11 mouse cellular contexts compared by ENCODE assay signal in genomic region chr4:133159646-133160045, GRCm38 (mm10). TPM values are rescaled to one million over a fixed set of nuclear protein-coding genes. Genes with fewer than 3 reads are reported as not detected.
DNase-seq lines count a peak whose midpoint lies in the region; ATAC-seq and TF ChIP-seq lines count a peak whose summit lies in the region.
"Had no signal": no experiment of that assay in that cellular context is flagged by ENCODE, and none has a peak within 500 bp of the region (broad histone marks: within the 10 kb centered on the region; RNA-seq: fewer than 3 reads in every experiment).

No protein-coding gene starts in this region.

- DNase-seq in CH12.LX (ENCODE audit: extremely low read depth), result peak; percentile 92
- DNase-seq in adrenal gland, postnatal 14 days, result peak; percentile 51
- DNase-seq in monocyte, adult 2 months (ENCODE audit: low read depth in 1 of 2, low spot score in 2 of 2), result peak; percentile 32 to 59
- DNase-seq in kidney, postnatal 4 days, result no peak
- DNase-seq: right cerebral cortex, adult 18-20 months had no signal

- in situ Hi-C loops in CH12.LX (cut with MboI; ENCODE audit: low pct_ligation_motif_present, low pct_unique_long_range_greater_than_20kb, low sequenced_read_pairs), result no loop called here

- peaks cover 20% of the 10 kb centered on the region for H3K36me3 ChIP-seq in kidney, embryonic 15.5 days
- H3K36me3 ChIP-seq in kidney, embryonic 16.5 days (ENCODE audit: insufficient read depth, low read length), result no peaks in the 10 kb centered on the region; the same call in 1 of the 2 replicates
- H3K36me3 ChIP-seq in CH12.LX (replicated peaks in 1 of 2; ENCODE audit: control insufficient read depth in 1 of 2, insufficient read depth in 1 of 2, low read length in 1 of 2), result peaks cover 3 to 41% of the 10 kb centered on the region in 2 experiments

- TF ChIP-seq CTCF in CH12.LX (conservative IDR thresholded peaks at IDR 0.05 in 1 of 2, IDR thresholded peaks at IDR 0.05 in 1 of 2; ENCODE audit: low read depth in 2 of 2, low read length in 2 of 2), result no peak

- no peaks in the 10 kb centered on the region for H3K27me3 ChIP-seq in kidney, embryonic 15.5 days
- H3K27me3 ChIP-seq in kidney, embryonic 16.5 days (ENCODE audit: insufficient read depth, low read length), result no peaks in the 10 kb centered on the region
- H3K27me3 ChIP-seq in CH12.LX (replicated peaks), result no peaks in the 10 kb centered on the region
- H3K27me3 ChIP-seq: limb, embryonic 12.5 days; megakaryocyte, embryonic 14.5 days had no signal

- no peak overlapping the region for H3K4me3 ChIP-seq in kidney, embryonic 15.5 days (replicated peaks)
- no peak overlapping the region for H3K4me3 ChIP-seq in kidney, embryonic 16.5 days (ENCODE audit: low read length)
- H3K4me3 ChIP-seq in CH12.LX (replicated peaks in 1 of 3; ENCODE audit: low read depth in 2 of 3, low read length in 2 of 3, poor library complexity in 1 of 3), result peak overlapping the region; percentile 41 to 56 (median 43)
- H3K4me3 ChIP-seq: limb, embryonic 12.5 days had no signal

- H3K27ac ChIP-seq in kidney, embryonic 15.5 days, result peak overlapping the region; percentile 70
- H3K27ac ChIP-seq in kidney, embryonic 16.5 days (ENCODE audit: low read length), result no peak overlapping the region; the same call in 1 of the 2 replicates
- H3K27ac ChIP-seq in CH12.LX (ENCODE audit: insufficient read depth, low read depth), result peak overlapping the region; percentile 93
- H3K27ac ChIP-seq: limb, embryonic 12.5 days had no signal

- H3K4me1 ChIP-seq in kidney, embryonic 15.5 days, result peaks cover 39% of the 10 kb centered on the region
- H3K4me1 ChIP-seq in kidney, embryonic 16.5 days (ENCODE audit: insufficient read depth, low read length), result peaks cover 32% of the 10 kb centered on the region
- H3K4me1 ChIP-seq in CH12.LX (ENCODE audit: control insufficient read depth in 1 of 2, insufficient read depth in 2 of 2), result peaks cover 8 to 43% of the 10 kb centered on the region in 2 experiments
- H3K4me1 ChIP-seq: limb, embryonic 12.5 days had no signal

- TF ChIP-seq POLR2A in CH12.LX (IDR thresholded peaks at IDR 0.05; ENCODE audit: low read depth, low read length), result peak; percentile 30; the same call in 1 of the 2 replicates

- H3K9me3 ChIP-seq in kidney, embryonic 15.5 days (replicated peaks), result no peaks in the 10 kb centered on the region
- no peaks in the 10 kb centered on the region for H3K9me3 ChIP-seq in kidney, embryonic 16.5 days (ENCODE audit: low read length)
- peaks cover 6% of the 10 kb centered on the region for H3K9me3 ChIP-seq in CH12.LX (replicated peaks; ENCODE audit: low read length)
- H3K9me3 ChIP-seq: limb, embryonic 12.5 days; megakaryocyte, embryonic 14.5 days had no signal

- peak; percentile 48 for TF ChIP-seq EP300 in CH12.LX (IDR thresholded peaks at IDR 0.05; ENCODE audit: low read length)

- 58% methylated on average over 4 of the region's 4 CpGs for WGBS in kidney, embryonic 15.5 days
- 59% methylated on average over 4 of the region's 4 CpGs for WGBS in kidney, embryonic 16.5 days

- no peak for ATAC-seq in kidney, embryonic 15.5 days (replicated peaks; ENCODE audit: low FRiP score)
- no peak for ATAC-seq in kidney, embryonic 16.5 days (ENCODE audit: low FRiP score, low TSS enrichment)
- no peak for ATAC-seq in CD4-positive, CD25-positive, alpha-beta regulatory T cell, adult 4 months

- TF ChIP-seq RAD21 in CH12.LX (IDR thresholded peaks at IDR 0.05; ENCODE audit: low read depth, low read length), result no peak; the same call in none of the 2 replicates

- dilution Hi-C loops in CH12.LX (cut with MboI; ENCODE audit: extremely low pct_ligation_motif_present, extremely low pct_unique_long_range_greater_than_20kb, low sequenced_read_pairs), result no loop called here

- peaks cover 46% of the 10 kb centered on the region for H3K79me2 ChIP-seq in CH12.LX (replicated peaks; ENCODE audit: control insufficient read depth, extremely low read depth, insufficient read depth, poor library complexity, severe bottlenecking)

- no peak overlapping the region for H3K9ac ChIP-seq in kidney, embryonic 15.5 days
- no peak overlapping the region for H3K9ac ChIP-seq in kidney, embryonic 16.5 days (replicated peaks; ENCODE audit: low read length)
- H3K9ac ChIP-seq in CH12.LX (ENCODE audit: insufficient read depth, low read depth), result peak overlapping the region; percentile 81; the same call in 1 of the 2 replicates
- H3K9ac ChIP-seq: limb, embryonic 12.5 days had no signal

- no peak overlapping the region for H3K4me2 ChIP-seq in kidney, embryonic 15.5 days
- no peak overlapping the region for H3K4me2 ChIP-seq in kidney, embryonic 16.5 days (replicated peaks; ENCODE audit: low read depth, low read length)
- peak overlapping the region; percentile 60 for H3K4me2 ChIP-seq in CH12.LX (ENCODE audit: insufficient read depth, low read depth, poor library complexity, severe bottlenecking)
- H3K4me2 ChIP-seq: limb, embryonic 12.5 days had no signal

TF ChIP-seq in CH12.LX, 34 proteins besides CTCF, POLR2A, EP300 and RAD21:
- no peak for TF ChIP-seq TBP (conservative IDR thresholded peaks at IDR 0.05; ENCODE audit: low read depth, low read length)
- peak; percentile 45; the same call in 1 of the 2 replicates for TF ChIP-seq BHLHE40 (IDR thresholded peaks at IDR 0.05; ENCODE audit: low read depth, low read length)
- TF ChIP-seq IRF4 (IDR thresholded peaks at IDR 0.05; ENCODE audit: low read depth, low read length), result 0 out of 2 replicates have a peak, but pooled peaks have one; percentile 47
- TF ChIP-seq USF2 (conservative IDR thresholded peaks at IDR 0.05; ENCODE audit: low read depth, low read length), result no peak
- peak; percentile 70 for TF ChIP-seq ETS1 (conservative IDR thresholded peaks at IDR 0.05; ENCODE audit: low read depth, low read length)
- peak; percentile 5; the same call in 1 of the 2 replicates for TF ChIP-seq JUND (conservative IDR thresholded peaks at IDR 0.05; ENCODE audit: low read depth, low read length)
- TF ChIP-seq NRF1 (IDR thresholded peaks at IDR 0.05; ENCODE audit: low read depth, low read length), result no peak
- no peak for TF ChIP-seq MEF2A (IDR thresholded peaks at IDR 0.05; ENCODE audit: borderline replicate concordance, low read depth, low read length)
- 0 out of 2 replicates have a peak, but pooled peaks have one; percentile 2 for TF ChIP-seq JUN (IDR thresholded peaks at IDR 0.05; ENCODE audit: insufficient read depth, low read depth, low read length)
- TF ChIP-seq MAX (IDR thresholded peaks at IDR 0.05; ENCODE audit: low read length), result no peak
- TF ChIP-seq CHD2 (IDR thresholded peaks at IDR 0.05; ENCODE audit: low read length), result peak; percentile 81
- TF ChIP-seq SIN3A (IDR thresholded peaks at IDR 0.05; ENCODE audit: low read length), result no peak; the same call in 1 of the 2 replicates
- TF ChIP-seq MXI1 (IDR thresholded peaks at IDR 0.05; ENCODE audit: low read depth, low read length), result peak; percentile 53; the same call in 1 of the 2 replicates
TF ChIP-seq in CH12.LX: peak in this region for 7.

RNA-seq across cellular contexts. Expression of gene Wasf2, which starts 29.3 kb away (rescaled TPM):
- polyA plus RNA-seq in kidney, embryonic 15.5 days (2015; fragmentation: Nextera tagmentation; extraction: Ambion mirVana), result 107 and 109 TPM in 2 replicates
- 77.4 and 102 TPM in 2 replicates for polyA plus RNA-seq in kidney, embryonic 16.5 days (2015; fragmentation: Nextera tagmentation; extraction: Ambion mirVana)
- total RNA-seq in CH12.LX (2012; rRNA removed) (18.7 and 21.7 TPM in 2 replicates), CH12.LX (2014; rRNA removed) (12.9 and 14.9 TPM in 2 replicates)
- 53.1 and 59.5 TPM in 2 replicates for polyA plus RNA-seq in CH12.LX (2012; ENCODE audit: insufficient read length, low read depth)
- total RNA-seq in adrenal gland, postnatal 14 days (2021), result 117 and 150 TPM in 2 replicates
- polyA plus RNA-seq in CD4-positive, CD25-positive, alpha-beta regulatory T cell, adult 4 months (2017; shearing (Covaris generic)), result 10 to 100 TPM; 69.2 to 76.3 TPM

RNA-seq across cellular contexts. Expression of gene Cd164l2, which starts 52.3 kb away (rescaled TPM):
- polyA plus RNA-seq in kidney, embryonic 15.5 days (2015; fragmentation: Nextera tagmentation; extraction: Ambion mirVana), result 7.8 and 8.2 TPM in 2 replicates
- polyA plus RNA-seq in kidney, embryonic 16.5 days (2015; fragmentation: Nextera tagmentation; extraction: Ambion mirVana), result 13.2 and 16.8 TPM in 2 replicates
- total RNA-seq in CH12.LX (2012; rRNA removed) (not detected in 2 replicates), CH12.LX (2014; rRNA removed) (not detected in 2 replicates)
- not detected in 2 replicates for polyA plus RNA-seq in CH12.LX (2012; ENCODE audit: insufficient read length, low read depth)
- total RNA-seq in adrenal gland, postnatal 14 days (2021), result 2.4 and 5.0 TPM in 2 replicates
- under 1 TPM in 1 of 2 experiments, not detected in 1; 0.54 TPM for polyA plus RNA-seq in CD4-positive, CD25-positive, alpha-beta regulatory T cell, adult 4 months (2017; shearing (Covaris generic))
- total RNA-seq: heart, adult 8-10 months had no signal

RNA-seq across cellular contexts. Expression of gene Gpr3, which starts 52.7 kb away (rescaled TPM):
- polyA plus RNA-seq in kidney, embryonic 15.5 days (2015; fragmentation: Nextera tagmentation; extraction: Ambion mirVana), result 0.09 and 0.12 TPM in 2 replicates
- 0.10 and 0.15 TPM in 2 replicates for polyA plus RNA-seq in kidney, embryonic 16.5 days (2015; fragmentation: Nextera tagmentation; extraction: Ambion mirVana)
- total RNA-seq in CH12.LX (2012; rRNA removed) (0.13 and 0.17 TPM in 2 replicates), CH12.LX (2014; rRNA removed) (not detected in 2 replicates)
- polyA plus RNA-seq in CH12.LX (2012; ENCODE audit: insufficient read length, low read depth), result 0.11 TPM in 1 of 2 replicates, not detected in the other
- total RNA-seq in adrenal gland, postnatal 14 days (2021), result 0.19 TPM in 2 replicates
- polyA plus RNA-seq in CD4-positive, CD25-positive, alpha-beta regulatory T cell, adult 4 months (2017; shearing (Covaris generic)), result not detected
- total RNA-seq: heart, adult 8-10 months had no signal

Comparison
In these comparisons a context has a peak if more than half of its experiments do, and no peak if none do; other contexts are left out.
1. H3K4me3 ChIP-seq: peak in CH12.LX (3 of 3); none in kidney, embryonic 15.5 days (single experiment) and kidney, embryonic 16.5 days (single experiment).
2. DNase-seq: peak in CH12.LX (single experiment), adrenal gland, postnatal 14 days (single experiment) and monocyte, adult 2 months (2 of 2); none in kidney, postnatal 4 days (0 of 2).